Mouse (Mus musculus) cerebellum, postnatal 4 days (tissue): ENCODE measurements around the gene Rptor.
A peak's percentile ranks its signal among the peaks of the same experiment; 100 is the strongest.

Experiments used
- DNase-seq, 2 experiments: peaks; one replicate each; pipeline ENCODE4 v3.0.0; 2022; ENCODE audit warnings: low spot score in 2 of 2, mixed read lengths in 1 of 2

Rptor gene

DNA sequence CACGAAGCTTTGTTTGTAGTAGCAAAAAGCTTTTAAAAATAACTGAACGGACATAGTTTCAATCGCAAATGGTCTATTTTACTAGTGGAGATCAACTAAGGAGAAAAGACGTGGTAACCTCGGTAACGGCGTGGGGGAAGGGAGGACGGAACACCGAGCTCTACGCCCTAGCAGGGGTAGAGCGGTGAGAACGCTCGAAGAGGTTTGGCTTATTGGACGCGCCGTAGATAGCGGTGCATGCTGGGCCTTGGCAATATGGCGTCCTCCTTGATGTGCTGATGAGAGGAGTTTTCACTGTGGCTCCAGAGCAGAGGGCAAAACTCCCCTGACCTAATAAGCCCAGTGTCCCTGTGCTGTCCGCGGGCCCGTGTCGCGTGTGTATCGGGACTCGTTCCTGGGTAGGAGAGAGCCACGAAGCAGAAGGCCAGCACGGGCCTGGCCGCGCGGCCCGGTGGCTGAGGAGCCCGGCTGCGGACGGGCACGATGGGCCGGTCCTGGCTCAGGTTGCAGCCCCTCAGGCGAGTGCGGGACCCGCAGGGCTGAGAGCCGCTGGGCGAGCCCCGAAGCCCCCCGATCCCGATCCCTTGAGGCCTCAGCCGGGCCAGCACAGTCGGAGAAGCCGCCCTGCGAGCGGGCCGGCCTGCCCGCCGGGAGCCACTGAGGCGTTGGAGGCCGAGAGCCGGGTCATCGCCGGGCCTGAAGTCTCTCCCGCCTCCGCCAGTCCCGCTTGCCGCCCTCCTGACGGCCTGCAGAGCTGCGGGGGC lies at the start of gene Rptor:
Rptor (plus strand) TSS at position 143 of the 764 bp plus-strand sequence.
- DNase-seq = peak; percentile 98

DNA sequence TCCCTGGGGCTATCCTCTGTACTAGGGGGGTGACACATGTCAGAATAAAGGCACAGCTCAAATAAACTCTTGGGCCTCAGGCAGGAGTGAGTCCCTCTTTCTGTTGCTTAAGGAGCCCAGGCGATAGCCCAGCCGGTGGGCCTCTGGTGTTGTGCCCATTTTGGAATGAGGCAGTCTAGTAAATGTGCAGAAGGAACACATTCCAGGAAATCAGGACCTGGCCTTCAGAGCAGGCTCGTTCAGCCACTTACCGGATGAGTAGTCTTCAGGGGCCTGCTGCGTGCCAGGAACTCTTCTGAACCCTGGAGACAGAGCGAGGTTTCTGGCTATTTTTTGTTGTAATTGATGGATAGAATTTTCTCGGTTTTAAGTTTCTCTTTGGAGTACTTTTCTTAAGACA lies 48.0 kb upstream of the Rptor start:
- peak in 1 of 2 experiments; percentile 12 for DNase-seq

DNA sequence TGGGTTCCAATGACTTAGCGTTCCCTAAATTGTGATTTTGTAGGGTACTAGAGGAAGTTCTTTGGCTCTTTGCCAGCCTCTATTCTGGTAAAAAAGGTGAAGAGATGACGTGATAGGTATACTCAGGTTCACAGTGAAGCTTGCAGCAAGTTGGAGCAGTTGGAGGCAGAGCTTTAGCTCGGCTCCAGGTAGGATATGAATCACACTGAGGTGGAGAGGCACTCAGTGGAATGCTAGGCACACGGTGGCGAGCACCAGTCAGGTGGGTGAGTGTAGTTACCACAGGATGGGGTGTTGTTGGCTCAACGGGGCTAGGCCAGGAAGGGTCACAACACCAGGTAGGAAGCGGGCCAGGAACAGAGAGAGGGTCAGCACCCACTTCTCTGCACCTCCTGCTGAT lies 47.5 kb upstream of the Rptor start:
- no peak for DNase-seq

DNA sequence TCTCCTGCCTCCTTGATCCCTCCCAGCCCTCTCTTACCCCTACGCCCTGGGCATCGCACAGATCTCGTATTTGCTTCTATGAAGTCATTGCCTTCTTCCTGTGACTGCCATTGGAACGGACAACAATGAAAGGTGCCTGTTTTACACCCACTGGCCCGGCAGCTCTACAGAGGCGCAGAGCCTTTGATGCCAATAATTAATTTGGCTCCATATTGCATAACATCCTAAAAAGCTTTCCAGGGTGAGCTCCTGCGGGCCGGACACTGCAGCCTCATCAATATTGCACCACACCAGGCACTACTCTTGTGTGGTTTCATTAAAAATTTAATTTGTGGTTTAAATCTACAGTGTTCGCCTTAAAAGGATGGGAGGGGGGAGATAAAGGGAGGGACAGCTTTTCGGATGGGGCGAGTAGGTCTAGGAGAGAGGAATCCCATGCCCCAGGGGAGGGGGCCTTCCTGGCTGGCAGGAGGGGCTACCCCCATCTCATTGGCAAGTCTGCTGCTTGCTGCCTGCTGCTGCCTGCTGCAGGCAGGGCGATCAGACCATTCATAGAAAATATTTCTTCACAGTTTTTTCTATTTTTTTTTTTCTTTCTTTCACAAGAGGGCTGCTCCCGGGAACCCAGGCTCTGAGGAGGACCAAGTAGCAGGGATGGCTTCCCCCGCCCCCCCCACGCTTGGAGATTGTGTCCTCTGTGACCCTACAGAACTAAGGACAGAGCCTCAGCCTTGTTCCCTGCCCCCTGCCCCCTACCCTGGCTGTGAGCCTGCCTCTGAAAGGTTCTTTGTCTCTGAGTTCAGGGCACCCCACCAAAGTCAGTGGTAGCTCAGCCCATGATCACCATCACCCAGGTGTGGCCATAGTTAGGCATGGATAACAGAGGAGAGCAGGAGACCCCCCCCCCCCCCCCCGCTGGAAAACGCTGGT lies 44.5 kb upstream of the Rptor start:
- peak in 1 of 2 experiments; percentile 12 for DNase-seq

DNA sequence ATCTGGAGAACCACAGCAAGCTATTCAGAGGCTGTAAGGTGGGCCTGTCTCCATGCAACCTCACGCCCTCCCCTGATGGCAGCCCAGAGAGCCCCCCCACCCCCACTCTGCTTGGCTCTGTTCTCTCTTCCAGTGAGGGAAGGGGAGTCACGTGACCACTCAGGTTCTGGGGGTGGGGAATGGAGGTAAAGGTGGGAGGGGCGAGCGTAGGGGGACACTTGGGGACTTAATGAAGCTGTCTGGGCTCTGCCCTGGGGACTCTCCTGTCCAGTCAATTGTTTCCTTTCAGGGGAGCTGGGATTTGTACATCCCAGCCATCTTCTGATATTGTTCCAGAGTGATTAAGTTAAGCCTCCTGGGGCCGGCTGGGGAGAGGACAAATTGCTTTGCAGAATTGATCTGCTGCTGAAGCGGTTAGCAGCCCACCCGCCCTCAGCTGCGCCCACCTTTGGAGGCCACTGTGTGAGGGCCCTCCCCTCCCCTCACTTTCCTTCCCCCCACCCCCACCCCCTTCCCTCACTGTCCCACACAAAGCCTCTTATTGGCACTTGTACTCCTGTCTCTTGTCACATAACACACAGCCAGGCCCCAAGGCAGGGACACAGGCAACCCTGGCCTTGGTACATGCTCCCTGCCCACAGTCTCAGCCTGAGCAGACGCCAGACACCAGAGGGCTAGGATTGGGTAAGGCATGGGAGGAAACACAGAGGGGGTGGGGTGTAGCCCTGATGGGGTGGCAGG lies 43.7 kb upstream of the Rptor start:
- no peak for DNase-seq

DNA sequence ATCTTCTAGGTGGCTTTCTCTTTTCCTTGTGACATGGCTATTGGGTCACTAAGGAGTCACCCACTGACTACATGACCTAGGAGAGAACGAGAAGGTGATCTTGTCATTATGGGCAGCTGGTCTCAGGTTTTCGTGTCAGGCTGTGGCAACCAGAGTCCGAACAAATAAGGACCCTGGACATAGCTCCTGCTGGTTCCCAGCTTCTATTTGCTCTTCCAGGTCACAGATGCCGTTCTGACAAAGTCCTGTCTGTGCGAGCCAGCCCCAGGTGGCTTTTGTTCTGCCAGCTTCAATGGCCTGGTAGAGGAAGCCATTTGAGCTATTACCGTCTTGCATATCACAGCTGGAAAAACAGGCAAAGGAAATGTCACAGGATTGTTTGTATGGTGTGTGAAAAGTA lies 40.4 kb upstream of the Rptor start:
- DNase-seq = no peak

DNA sequence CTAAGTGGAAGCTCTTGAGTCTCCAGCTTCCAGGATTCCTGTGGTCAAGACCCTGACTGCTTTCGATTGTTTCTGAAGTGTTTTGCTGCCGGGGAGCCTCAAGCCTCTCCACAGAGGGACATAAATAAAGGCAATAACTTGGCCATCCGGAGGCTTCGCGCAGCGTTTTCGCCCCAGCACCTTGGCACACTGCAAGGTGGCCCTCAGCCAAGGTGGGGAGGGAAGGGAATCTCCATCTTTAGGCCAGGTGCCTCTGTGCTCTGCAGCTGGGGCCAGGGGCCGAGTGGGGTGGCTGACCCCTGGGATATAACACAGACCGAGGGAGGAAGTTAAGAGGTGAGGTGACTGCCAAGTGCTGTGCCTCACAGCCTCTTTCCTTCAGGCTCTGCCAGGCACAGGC lies 39.5 kb upstream of the Rptor start:
- DNase-seq = no peak

DNA sequence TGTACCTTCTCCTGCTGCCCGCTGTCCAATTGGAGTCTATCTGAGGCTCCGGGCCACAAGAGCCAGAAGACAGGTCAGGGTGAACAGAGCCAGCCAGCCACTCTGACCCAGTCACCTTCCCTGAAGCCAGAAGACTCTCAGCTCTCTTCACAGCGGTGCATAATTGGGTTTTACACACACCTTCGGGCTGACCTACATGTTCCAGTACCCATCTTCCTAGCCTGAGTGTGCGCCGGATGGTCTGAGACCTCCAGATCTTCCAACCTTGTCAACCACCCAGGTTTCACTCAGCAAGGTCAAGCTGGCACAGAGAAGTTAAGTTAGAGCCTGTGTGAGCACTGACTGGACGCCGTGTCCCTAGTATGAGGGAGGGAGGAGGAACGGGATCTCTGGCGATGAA lies 38.3 kb upstream of the Rptor start:
- peak in 1 of 2 experiments; percentile 18 for DNase-seq

DNA sequence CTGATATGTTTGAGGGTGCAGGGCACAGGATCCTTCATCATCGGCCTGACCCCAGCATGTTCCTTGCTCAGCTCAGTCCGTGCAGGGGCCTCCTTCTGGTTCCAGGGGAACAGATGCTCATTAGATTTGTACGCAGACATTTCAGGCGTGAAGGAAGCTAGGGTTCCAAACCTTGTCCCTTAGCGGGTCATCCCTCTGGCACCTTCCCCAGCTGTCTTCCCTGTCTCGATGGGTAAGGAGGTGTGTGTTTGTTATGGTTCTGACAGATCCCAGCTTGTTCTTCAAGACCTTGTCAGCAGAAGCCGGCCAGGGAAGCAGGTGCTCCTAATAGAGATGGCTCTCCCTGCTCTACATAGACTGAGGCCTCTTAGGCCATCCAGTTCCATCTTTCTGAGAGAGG lies 37.7 kb upstream of the Rptor start:
- DNase-seq = no peak

DNA sequence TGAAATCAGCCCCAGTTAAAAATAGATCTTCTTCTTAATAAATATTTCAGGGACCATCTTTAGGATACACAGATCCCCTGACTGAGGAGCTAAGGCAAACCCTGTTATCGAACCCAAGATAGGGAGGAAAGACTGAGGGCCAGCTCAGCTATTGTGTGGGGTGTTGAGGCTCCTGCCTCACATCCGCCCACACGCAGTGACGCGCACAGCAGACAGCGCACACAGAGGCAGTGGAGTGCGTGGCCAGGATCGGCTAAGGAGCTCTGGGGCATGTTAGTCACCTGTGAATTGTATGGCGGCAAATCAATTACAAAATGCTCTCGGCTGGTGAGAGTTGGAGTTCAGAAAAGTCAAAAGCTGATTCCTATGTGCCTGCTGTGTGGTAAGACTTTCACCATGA lies 37.0 kb upstream of the Rptor start:
- no peak for DNase-seq

DNA sequence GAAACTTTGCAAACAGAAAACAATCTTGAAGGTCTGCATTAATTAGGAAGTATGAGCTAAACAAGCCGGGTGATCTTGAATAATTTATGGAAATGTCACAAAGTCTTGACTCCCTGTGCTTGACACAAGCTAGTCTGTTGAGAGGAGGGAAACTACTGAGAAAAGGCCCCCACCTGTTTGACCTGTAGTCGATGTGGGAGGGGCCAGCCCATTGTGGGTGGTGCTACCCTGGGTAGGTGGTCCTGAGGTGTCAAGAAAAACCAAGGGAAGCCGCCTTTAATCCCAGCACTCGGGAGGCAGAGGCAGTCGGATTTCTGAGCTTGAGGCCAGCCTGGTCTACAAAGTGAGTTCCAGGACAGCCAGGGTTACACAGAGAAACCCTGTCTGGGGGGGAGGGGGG lies 36.5 kb upstream of the Rptor start:
- DNase-seq = no peak

DNA sequence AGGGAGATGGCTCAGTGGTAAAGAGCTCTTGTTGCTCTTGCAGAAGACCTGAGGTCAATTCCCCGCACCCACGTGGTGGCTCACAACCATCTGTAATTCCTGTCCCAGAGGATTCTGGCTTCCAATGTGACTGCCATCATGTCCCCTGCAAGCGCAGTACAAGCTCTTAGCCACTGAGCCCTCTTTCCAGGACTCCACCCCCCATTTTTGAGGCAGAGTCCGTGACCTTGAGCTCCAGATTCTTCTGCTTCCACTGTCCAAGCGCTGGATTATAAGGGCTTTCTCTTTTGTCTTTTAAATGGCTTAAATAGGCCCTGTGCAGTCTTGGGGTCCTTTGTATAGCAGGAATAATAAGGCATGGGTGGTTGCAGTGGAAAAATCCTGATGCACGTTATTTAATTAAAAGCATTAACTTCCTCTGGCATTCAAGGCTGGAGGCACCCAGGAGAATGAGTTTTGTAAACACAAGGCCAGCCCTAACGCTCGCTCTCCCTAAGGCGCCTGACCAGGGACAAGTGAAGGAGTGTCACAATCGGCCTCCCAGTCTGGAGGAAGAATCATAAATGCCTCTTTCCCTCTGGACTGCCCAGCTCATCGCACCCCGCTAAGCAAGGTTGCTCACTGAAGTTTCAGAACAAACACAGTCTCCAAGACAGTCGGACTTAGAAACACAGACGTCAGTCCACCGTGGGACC lies 30.2 kb upstream of the Rptor start:
- no peak for DNase-seq

DNA sequence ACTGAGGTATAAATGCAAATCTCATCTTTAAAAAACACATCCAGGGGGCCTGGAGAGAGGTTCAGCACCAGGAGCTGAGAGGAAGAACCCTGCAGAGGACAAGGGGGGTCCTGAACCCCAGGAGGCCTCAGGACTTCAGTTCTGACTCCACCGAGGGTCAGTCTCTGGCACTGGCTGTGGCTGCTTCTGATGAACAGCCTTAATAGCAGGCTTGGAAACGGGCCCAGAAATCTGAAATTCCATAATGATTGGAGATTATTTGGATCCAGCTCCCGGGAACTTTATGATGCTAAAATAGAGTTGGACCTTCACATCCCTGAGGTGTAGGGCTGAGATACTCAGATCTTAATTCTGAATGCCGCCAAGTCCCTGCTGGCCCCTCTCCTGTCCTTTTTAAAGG lies 25.9 kb upstream of the Rptor start:
- no peak for DNase-seq

DNA sequence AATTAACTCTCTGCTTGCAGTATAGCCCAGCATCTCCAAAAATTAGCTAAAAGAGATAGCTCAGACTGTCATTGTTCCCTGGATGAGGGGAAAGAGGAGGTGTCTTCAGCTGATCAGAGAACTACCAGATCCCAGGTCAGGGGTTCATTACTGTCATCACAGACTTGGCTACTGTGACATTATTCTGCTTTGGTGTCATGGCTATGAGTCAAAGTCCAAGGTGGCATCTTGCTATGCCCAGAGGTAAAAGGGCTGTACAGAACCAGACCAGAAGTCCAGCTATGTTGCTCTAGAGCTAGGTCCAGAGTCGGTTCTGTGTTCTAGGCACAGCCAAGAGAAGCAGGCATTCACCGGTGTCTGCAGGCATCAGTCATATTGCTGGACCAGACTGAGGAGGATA lies 25.0 kb upstream of the Rptor start:
- no peak for DNase-seq

DNA sequence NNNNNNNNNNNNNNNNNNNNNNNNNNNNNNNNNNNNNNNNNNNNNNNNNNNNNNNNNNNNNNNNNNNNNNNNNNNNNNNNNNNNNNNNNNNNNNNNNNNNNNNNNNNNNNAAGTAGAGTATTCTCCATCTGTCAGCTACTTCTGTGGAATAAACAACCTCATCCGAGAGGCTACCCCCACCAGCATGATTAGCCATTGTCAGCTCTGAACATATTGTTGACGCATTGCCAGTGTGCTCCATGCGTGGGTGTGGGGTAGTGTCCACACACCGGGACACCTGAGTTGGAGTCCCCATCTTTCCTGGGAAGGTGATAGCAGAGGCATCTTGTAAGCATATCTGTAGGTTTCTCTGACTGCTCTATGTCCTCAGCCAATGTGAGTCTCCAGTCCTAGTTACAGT lies 16.2 kb upstream of the Rptor start:
- no peak for DNase-seq

DNA sequence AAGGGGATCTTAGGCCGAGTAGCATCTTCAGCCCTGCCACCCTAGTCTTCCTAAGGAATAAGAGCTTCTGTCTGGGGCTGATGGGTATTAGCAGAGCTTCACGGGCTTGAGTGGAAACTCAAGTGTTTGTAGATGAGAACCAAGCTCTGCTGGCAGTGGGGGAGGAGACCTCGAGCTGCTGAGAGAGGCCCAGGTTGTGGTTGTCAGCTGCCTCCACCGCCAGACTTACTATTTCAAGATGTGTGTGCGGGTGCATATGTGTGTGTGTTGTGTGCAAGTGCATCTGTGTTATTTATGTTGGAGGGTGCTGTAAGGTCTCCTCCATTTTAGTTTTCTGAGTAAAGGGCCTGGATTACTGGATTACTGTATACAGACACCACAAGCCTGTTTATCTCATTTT lies 15.6 kb upstream of the Rptor start:
- DNase-seq = no peak

DNA sequence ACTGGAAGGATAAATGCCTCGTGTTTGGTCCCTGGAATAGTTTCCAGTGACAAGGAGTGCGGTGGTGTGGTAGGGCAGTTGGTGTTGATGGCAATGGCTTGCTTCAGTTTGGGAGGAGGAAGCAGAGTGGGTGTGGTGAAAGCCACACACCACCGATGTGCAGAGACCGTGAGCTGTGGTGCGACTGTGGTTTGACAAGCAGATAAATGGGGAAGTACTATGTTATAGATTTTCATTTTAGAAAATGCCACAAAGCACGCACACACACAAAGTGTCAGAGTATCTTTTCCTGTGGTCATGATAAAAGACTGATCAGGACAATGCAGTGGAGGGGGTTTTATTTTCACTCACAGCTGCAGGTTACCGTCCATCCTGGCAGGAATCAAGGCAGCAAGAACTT lies 13.5 kb upstream of the Rptor start:
- no peak for DNase-seq

DNA sequence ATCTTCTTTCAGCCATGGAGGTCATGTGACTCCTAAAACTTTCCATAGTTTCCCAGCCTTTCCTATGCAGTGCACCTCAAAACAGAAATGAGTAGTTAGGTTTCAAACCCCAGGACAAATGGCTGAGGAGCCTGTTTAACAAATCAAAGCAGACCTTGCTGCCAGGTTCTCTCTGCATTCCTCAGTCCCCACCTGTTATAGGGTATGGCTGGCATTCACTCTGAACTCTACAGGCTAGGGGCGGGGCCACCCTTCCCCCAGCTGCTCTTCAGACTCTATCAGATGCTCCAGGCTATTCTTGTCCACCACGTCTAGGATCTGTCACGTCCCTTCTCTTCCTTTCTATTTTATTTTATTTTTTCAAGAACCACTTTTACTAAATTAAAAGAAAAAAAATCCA lies 8.7 kb upstream of the Rptor start:
- DNase-seq = no peak

DNA sequence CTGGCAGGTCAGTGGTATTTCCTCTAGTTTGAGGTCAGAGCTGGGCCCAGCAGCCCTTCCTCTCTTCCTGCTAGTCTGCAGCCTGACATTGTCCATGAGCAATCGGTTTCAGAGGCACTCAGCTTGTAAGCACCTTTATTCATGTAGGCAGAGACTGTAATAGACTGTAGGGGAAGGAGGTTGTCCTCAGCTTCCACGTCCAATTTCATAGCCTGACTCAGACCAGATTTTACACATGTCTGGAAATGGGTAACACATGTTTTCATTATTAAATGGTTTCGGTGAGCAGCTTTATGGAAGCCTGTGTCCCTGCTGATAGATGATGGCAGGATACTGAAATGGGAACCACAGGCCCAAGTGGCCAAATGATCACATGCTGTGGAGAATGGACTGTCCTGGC lies 3.8 kb upstream of the Rptor start:
- no peak for DNase-seq

DNA sequence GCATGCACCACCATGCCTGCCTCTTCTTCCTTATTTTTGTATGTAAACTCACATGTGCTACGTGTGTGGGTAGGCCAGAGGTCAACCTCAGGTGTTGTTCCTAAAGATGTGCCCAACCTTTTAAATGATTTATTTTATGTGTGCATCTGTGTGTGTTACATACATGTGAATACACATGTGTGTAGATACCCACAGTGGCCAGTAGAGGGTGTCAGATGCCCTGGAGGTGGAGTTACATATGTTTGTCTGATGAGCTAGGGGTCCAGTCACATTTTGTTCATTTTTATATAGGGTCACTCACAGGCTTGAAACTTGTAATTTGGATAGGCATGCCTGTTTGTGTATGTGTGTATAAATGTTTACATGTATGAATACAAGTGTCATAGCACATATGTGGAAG lies 2.4 kb upstream of the Rptor start:
- no peak for DNase-seq

DNA sequence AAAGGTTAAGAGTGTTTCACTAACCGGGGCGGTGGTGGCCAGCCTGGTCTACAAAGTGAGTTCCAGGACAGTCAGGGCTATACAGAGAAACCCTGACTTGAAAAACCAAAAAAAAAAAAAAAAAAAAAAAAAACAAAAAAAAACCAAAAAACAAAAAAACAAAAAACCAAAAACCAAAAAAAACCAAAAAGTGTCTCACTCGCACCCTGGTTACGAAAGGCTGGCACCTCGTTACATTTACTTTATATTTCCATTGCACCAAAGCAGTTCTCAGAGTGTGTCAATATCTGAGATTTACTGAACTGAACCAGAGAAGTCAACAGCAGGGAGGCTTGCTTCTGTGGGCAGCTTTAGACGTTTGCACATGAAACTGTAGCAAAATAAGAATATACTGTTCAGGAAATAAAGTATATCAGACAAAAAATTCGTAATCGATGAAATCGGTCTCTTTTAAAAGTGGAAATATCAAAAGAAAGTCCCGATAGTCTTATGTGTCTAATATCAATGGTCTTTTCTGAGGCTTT lies 466 bp upstream of the Rptor start:
- no peak for DNase-seq

DNA sequence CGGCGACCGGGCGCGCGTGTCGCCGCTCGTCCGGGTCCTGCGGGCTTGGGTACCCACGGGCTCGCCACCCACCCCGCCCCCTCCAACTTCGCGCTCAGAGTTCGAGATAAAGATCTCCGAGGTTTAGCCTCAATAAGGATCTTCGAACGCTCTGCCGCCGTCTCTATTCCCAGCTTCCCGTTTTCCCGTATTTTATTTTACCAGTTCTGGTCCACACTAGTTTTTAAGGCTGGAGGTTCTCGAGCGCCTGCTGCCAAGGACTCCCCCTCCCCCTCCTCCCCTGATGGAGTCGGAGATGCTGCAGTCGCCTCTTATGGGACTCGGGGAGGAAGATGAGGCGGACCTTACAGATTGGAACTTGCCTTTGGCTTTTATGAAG lies 811 bp downstream of the Rptor start:
- peak in 1 of 2 experiments; percentile 11 for DNase-seq
